26 mouse cellular contexts compared by ENCODE assay signal in the genomic region with DNA sequence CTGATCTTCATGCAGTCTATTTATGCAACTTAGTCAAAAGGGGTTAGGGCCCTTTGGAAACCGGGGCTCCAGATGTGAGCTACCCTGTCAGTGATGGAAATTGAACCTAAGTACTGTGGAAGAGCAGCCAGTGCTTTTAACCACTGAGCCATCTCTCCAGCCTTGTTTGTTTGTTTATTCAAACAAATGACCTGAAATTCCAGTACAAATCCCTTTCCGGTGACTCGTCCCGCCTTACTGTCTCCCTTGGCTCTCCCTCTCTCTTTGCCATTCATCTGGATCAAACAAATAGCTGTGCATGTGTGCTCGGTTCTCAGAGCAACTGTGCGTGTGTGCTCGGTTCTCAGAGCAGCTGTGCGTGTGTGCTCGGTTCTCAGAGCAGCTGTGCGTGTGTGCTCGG. TPM values are rescaled to one million over a fixed set of nuclear protein-coding genes. Genes with fewer than 3 reads are reported as not detected.
DNase-seq lines count a peak whose midpoint lies in the region; ATAC-seq and TF ChIP-seq lines count a peak whose summit lies in the region.
"Had no signal": no experiment of that assay in that cellular context is flagged by ENCODE, and none has a peak within 500 bp of the region (broad histone marks: within the 10 kb centered on the region; RNA-seq: fewer than 3 reads in every experiment).

No protein-coding gene starts in this region.

- DNase-seq in kidney, adult 2 months = peak; percentile 31
- DNase-seq in kidney, adult 9 months = no peak
- DNase-seq in 3T3-L1 (ENCODE audit: low read depth, low spot score) = peak; percentile 78
- no peak for DNase-seq in heart, adult 11 months
- DNase-seq: adrenal gland, adult 2 months; adrenal gland, postnatal 10 days; adrenal gland, postnatal 25 days; cerebellum, adult 11 months; cerebellum, adult 18-20 months; cerebellum, adult 8-10 months; cerebellum, adult 9-11 months; cerebellum, postnatal 14 days; cerebellum, postnatal 36 days; embryo, embryonic 11 days had no signal

- ATAC-seq in granulocyte monocyte progenitor cell, adult 5-6 weeks (replicated peaks; ENCODE audit: poor library complexity, severe bottlenecking) = no peak
- ATAC-seq: forebrain, embryonic 14.5 days; forebrain, embryonic 16.5 days had no signal

- H3K4me1 ChIP-seq in kidney, adult 2 months (ENCODE audit: control insufficient read depth, insufficient read depth, low read length) = 0 out of 2 replicates have a peak, but pooled peaks cover 5% of the 10 kb centered on the region
- no peaks in the 10 kb centered on the region for H3K4me1 ChIP-seq in ES-Bruce4 (ENCODE audit: control insufficient read depth, insufficient read depth, low read length)
- H3K4me1 ChIP-seq: embryonic facial prominence, embryonic 13.5 days; embryonic facial prominence, embryonic 15.5 days; forebrain, embryonic 10.5 days; forebrain, embryonic 12.5 days had no signal

- TF ChIP-seq POLR2A in kidney, adult 2 months (IDR thresholded peaks at IDR 0.05; ENCODE audit: low read depth, low read length) = no peak
- no peak for TF ChIP-seq POLR2A in ES-Bruce4 (IDR thresholded peaks at IDR 0.05; ENCODE audit: insufficient read depth, low read length)

- no peaks in the 10 kb centered on the region for H3K36me3 ChIP-seq in kidney, adult 2 months (ENCODE audit: control insufficient read depth, insufficient read depth, low read length)
- H3K36me3 ChIP-seq in ES-Bruce4 (ENCODE audit: control insufficient read depth, insufficient read depth, low read length, poor library complexity, severe bottlenecking) = no peaks in the 10 kb centered on the region
- H3K36me3 ChIP-seq: embryonic facial prominence, embryonic 13.5 days; embryonic facial prominence, embryonic 15.5 days; forebrain, embryonic 10.5 days; forebrain, embryonic 12.5 days had no signal

- no peak overlapping the region for H3K9ac ChIP-seq in ES-Bruce4 (ENCODE audit: low read depth, poor library complexity, severe bottlenecking)
- H3K9ac ChIP-seq: embryonic facial prominence, embryonic 13.5 days; embryonic facial prominence, embryonic 15.5 days; forebrain, embryonic 12.5 days had no signal

- no peak overlapping the region for H3K4me3 ChIP-seq in kidney, adult 2 months (ENCODE audit: insufficient read depth, low read depth, low read length)
- peak overlapping the region; percentile 5; the same call in 1 of the 2 replicates for H3K4me3 ChIP-seq in ES-Bruce4 (ENCODE audit: low read depth, low read length)
- H3K4me3 ChIP-seq: embryonic facial prominence, embryonic 13.5 days; embryonic facial prominence, embryonic 15.5 days; erythroblast, embryonic 14.5 days; forebrain, embryonic 10.5 days; forebrain, embryonic 12.5 days had no signal

- 43% methylated on average over 11 of the region's 11 CpGs for WGBS in kidney, adult 2 months

- H3K27me3 ChIP-seq in kidney, adult 2 months (replicated peaks; ENCODE audit: control insufficient read depth, insufficient read depth, low read length) = no peaks in the 10 kb centered on the region
- H3K27me3 ChIP-seq in ES-Bruce4 (ENCODE audit: control insufficient read depth, insufficient read depth, low read length, poor library complexity, severe bottlenecking) = no peaks in the 10 kb centered on the region
- H3K27me3 ChIP-seq: embryonic facial prominence, embryonic 13.5 days; embryonic facial prominence, embryonic 15.5 days; forebrain, embryonic 12.5 days had no signal

- no peak for TF ChIP-seq EP300 in ES-Bruce4 (IDR thresholded peaks at IDR 0.05; ENCODE audit: insufficient read depth, low read depth, low read length)

- H3K9me3 ChIP-seq in ES-Bruce4 (replicated peaks; ENCODE audit: control insufficient read depth, insufficient read depth, low read length, poor library complexity, severe bottlenecking) = no peaks in the 10 kb centered on the region
- H3K9me3 ChIP-seq: embryonic facial prominence, embryonic 13.5 days; embryonic facial prominence, embryonic 15.5 days; forebrain, embryonic 10.5 days; forebrain, embryonic 12.5 days had no signal

- no peak for TF ChIP-seq CTCF in kidney, adult 2 months (conservative IDR thresholded peaks at IDR 0.05; ENCODE audit: insufficient read depth, insufficient read length, low read depth, low read length)
- no peak for TF ChIP-seq CTCF in ES-Bruce4 (IDR thresholded peaks at IDR 0.05; ENCODE audit: low read depth, low read length)

- H3K27ac ChIP-seq in kidney, adult 2 months (ENCODE audit: insufficient read depth, low read depth, low read length) = peak overlapping the region; percentile 14; the same call in 1 of the 2 replicates
- no peak overlapping the region for H3K27ac ChIP-seq in ES-Bruce4 (ENCODE audit: insufficient read depth, low read length)
- H3K27ac ChIP-seq: embryonic facial prominence, embryonic 13.5 days; embryonic facial prominence, embryonic 15.5 days; forebrain, embryonic 10.5 days; forebrain, embryonic 12.5 days had no signal

RNA-seq across cellular contexts. Expression of a gene that starts 10.4 kb away (rescaled TPM):
- polyA plus RNA-seq in kidney, adult 2 months (2012; rRNA removed) = 15.5 and 17.3 TPM in 2 replicates
- polyA plus RNA-seq in ES-Bruce4 (2011; ENCODE audit: insufficient read depth, insufficient read length, low read depth, missing spikeins) = 24.9 and 27.0 TPM in 2 replicates
- total RNA-seq in granulocyte monocyte progenitor cell, adult 5-6 weeks (2014; fragmentation: Nextera tagmentation) = 1.3 and 2.9 TPM in 2 replicates
- 1.7 and 1.9 TPM in 2 replicates for total RNA-seq in granulocyte monocyte progenitor cell, adult 5-6 weeks (2017)

RNA-seq across cellular contexts. Expression of a gene that starts 57.5 kb away (rescaled TPM):
- polyA plus RNA-seq in kidney, adult 2 months (2012; rRNA removed) = 1.3 and 1.6 TPM in 2 replicates
- polyA plus RNA-seq in ES-Bruce4 (2011; ENCODE audit: insufficient read depth, insufficient read length, low read depth, missing spikeins) = 2.1 and 2.4 TPM in 2 replicates
- total RNA-seq in granulocyte monocyte progenitor cell, adult 5-6 weeks (2014; fragmentation: Nextera tagmentation) = not detected in 2 replicates
- total RNA-seq in granulocyte monocyte progenitor cell, adult 5-6 weeks (2017) = not detected in 2 replicates
- total RNA-seq: adrenal gland, adult 2 months; adrenal gland, postnatal 25 days; common myeloid progenitor, adult 5-6 weeks; MEL had no signal
- polyA plus RNA-seq: embryonic facial prominence, embryonic 11.5 days had no signal

Comparison
In these comparisons a context has a peak if more than half of its experiments do, and no peak if none do; other contexts are left out.
1. DNase-seq: peak in kidney, adult 2 months (single experiment) and 3T3-L1 (single experiment); none in kidney, adult 9 months (single experiment) and heart, adult 11 months (single experiment).